Mouse (Mus musculus): ENCODE results near the gene Dlg2.

The Dlg2 gene

GRCm38 (mm10) chr7:91443913-91444312 lies 967.4 kb downstream of the Dlg2 start:
- DNase-seq (ENCODE audit: low spot score) = no peak

GRCm38 (mm10) chr7:91444728-91445127 lies 968.3 kb downstream of the Dlg2 start:
- no peak for DNase-seq (ENCODE audit: low spot score)

GRCm38 (mm10) chr7:91456796-91457195 lies 980.3 kb downstream of the Dlg2 start:
- DNase-seq (ENCODE audit: low spot score) = no peak

GRCm38 (mm10) chr7:91457207-91457606 lies 980.7 kb downstream of the Dlg2 start:
- DNase-seq (ENCODE audit: low spot score) = peak; percentile 79

GRCm38 (mm10) chr7:91461352-91461751 lies 984.9 kb downstream of the Dlg2 start:
- DNase-seq (ENCODE audit: low spot score) = no peak

GRCm38 (mm10) chr7:91463256-91463655 lies 986.8 kb downstream of the Dlg2 start:
- DNase-seq (ENCODE audit: low spot score) = no peak

- no peak for DNase-seq (ENCODE audit: low spot score)
Observed at GRCm38 (mm10) chr7:91467061-91467460, 990.6 kb downstream of the Dlg2 start.

- no peak for DNase-seq (ENCODE audit: low spot score)
Observed at GRCm38 (mm10) chr7:91479145-91479544, 1002.7 kb downstream of the Dlg2 start.

- DNase-seq (ENCODE audit: low spot score) = no peak
Observed at GRCm38 (mm10) chr7:91481574-91482197, 1005.2 kb downstream of the Dlg2 start.

- DNase-seq (ENCODE audit: low spot score) = no peak
Observed at GRCm38 (mm10) chr7:91493234-91493633, 1016.8 kb downstream of the Dlg2 start.

- DNase-seq (ENCODE audit: low spot score) = no peak
Observed at GRCm38 (mm10) chr7:91495526-91495925, 1019.1 kb downstream of the Dlg2 start.

- DNase-seq (ENCODE audit: low spot score) = no peak
Observed at GRCm38 (mm10) chr7:91511119-91511518, 1034.6 kb downstream of the Dlg2 start.

- DNase-seq (ENCODE audit: low spot score) = no peak
Observed at GRCm38 (mm10) chr7:91514445-91514844, 1038.0 kb downstream of the Dlg2 start.

- DNase-seq (ENCODE audit: low spot score) = no peak
Observed at GRCm38 (mm10) chr7:91516225-91516624, 1039.8 kb downstream of the Dlg2 start.

GRCm38 (mm10) chr7:91525859-91526258 lies 1049.4 kb downstream of the Dlg2 start:
- DNase-seq (ENCODE audit: low spot score) = no peak

- peak; percentile 39 for DNase-seq (ENCODE audit: low spot score)
Observed at GRCm38 (mm10) chr7:91542597-91543285, 1066.3 kb downstream of the Dlg2 start.

- DNase-seq (ENCODE audit: low spot score) = no peak
Observed at GRCm38 (mm10) chr7:91543286-91543650, 1066.8 kb downstream of the Dlg2 start.

- no peak for DNase-seq (ENCODE audit: low spot score)
Observed at GRCm38 (mm10) chr7:91544600-91544999, 1068.1 kb downstream of the Dlg2 start.

GRCm38 (mm10) chr7:91548796-91549195 lies 1072.3 kb downstream of the Dlg2 start:
- DNase-seq (ENCODE audit: low spot score) = no peak

- no peak for DNase-seq (ENCODE audit: low spot score)
Observed at GRCm38 (mm10) chr7:91557582-91557981, 1081.1 kb downstream of the Dlg2 start.

GRCm38 (mm10) chr7:91567423-91567822 lies 1091.0 kb downstream of the Dlg2 start:
- DNase-seq (ENCODE audit: low spot score) = no peak

- no peak for DNase-seq (ENCODE audit: low spot score)
Observed at GRCm38 (mm10) chr7:91570969-91571368, 1094.5 kb downstream of the Dlg2 start.

GRCm38 (mm10) chr7:91572666-91573065 lies 1096.2 kb downstream of the Dlg2 start:
- DNase-seq (ENCODE audit: low spot score) = no peak

- no peak for DNase-seq (ENCODE audit: low spot score)
Observed at GRCm38 (mm10) chr7:91573321-91573720, 1096.8 kb downstream of the Dlg2 start.

Measured in embryo, embryonic 10 days (tissue).